Mouse (Mus musculus) stomach, embryonic 15.5 days (tissue): Measurements from ENCODE around the gene Slc8a2. TPM values are rescaled to one million over a fixed set of nuclear protein-coding genes. Genes with fewer than 3 reads are reported as not detected.
A peak's percentile ranks its signal among the peaks of the same experiment; 100 is the strongest.

Source experiments
- ATAC-seq: fragments of 200-750 bp; cut with Nextera tagmentation; 2 replicates; pipeline ENCODE4 v1.8.0; 2017; ENCODE audit warnings: low read depth, moderate number of reproducible peaks, moderate TSS enrichment; ENCODE audit not compliant: insufficient read depth, low FRiP score
- H3K27ac ChIP-seq: fragments of 300-500 bp; sonication (generic); 2 replicates; pipeline ENCODE4 v1.5.1; 2015; ENCODE audit warnings: mild to moderate bottlenecking, inconsistent platforms
- H3K27me3 ChIP-seq: fragments of 300-500 bp; sonication (generic); replicated peaks from 2 replicates; pipeline ENCODE4 v1.6.1; 2015; ENCODE audit warnings: inconsistent platforms
- H3K36me3 ChIP-seq: fragments of 300-500 bp; sonication (generic); 2 replicates; pipeline ENCODE4 v1.6.1; 2015; ENCODE audit warnings: inconsistent platforms
- H3K4me1 ChIP-seq: fragments of 300-500 bp; sonication (generic); 2 replicates; pipeline ENCODE4 v1.6.1; 2015; ENCODE audit warnings: inconsistent platforms
- H3K4me2 ChIP-seq: fragments of 300-500 bp; sonication (generic); 2 replicates; pipeline ENCODE4 v1.6.1; 2015; ENCODE audit warnings: mild to moderate bottlenecking, inconsistent platforms
- H3K4me3 ChIP-seq: fragments of 300-500 bp; sonication (generic); replicated peaks from 2 replicates; pipeline ENCODE4 v1.5.1; 2015; ENCODE audit warnings: inconsistent platforms
- H3K9ac ChIP-seq: fragments of 300-500 bp; sonication (generic); 2 replicates; pipeline ENCODE4 v1.6.1; 2015; ENCODE audit warnings: inconsistent platforms
- H3K9me3 ChIP-seq: fragments of 300-500 bp; sonication (generic); 2 replicates; pipeline ENCODE4 v1.6.1; 2016; ENCODE audit warnings: inconsistent platforms
- WGBS: fragments of 180-500 bp; shearing (Covaris S2); methylation state at CpG from one replicate; pipeline ENCODE4 v1.1.7; 2015; 5-methylcytosine and 5-hydroxymethylcytosine counted together
- polyA plus RNA-seq: library from polyadenylated mRNA; unstranded; fragments of >200 nt; fragmentation: Nextera tagmentation; extraction: Ambion mirVana; gene quantifications from 2 replicates; pipeline ENCODE4 v1.2.1, GENCODE M21; 2015

The Slc8a2 gene
- polyA plus RNA-seq: 0.30 and 0.35 TPM in 2 replicates

DNA sequence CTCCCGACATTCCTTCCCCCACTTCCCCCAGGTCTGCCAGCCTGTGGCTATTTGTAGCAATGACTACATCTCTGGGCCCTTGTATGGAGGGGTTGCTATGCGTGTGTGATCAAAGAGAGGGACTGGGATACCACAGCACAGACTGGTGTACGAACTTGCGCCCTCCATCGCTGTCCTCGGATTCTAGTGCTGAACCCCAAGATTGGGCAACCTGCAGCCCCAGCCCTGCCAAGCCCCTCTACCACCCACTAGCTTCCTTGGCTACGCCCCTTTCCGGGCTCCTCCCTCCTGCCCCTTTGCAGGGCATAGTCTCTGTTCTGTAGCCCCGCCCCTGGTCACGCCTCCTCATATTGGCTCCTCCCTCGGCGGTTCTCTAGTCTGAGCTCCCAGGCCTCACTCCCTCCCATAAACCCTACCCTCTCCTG lies at the start of gene Slc8a2:
Gene Slc8a2 (plus strand): TSS at position 406 of the 425 bp plus-strand sequence.
- 1% methylated on average over 12 of the region's 12 CpGs for WGBS
- H3K4me1 ChIP-seq: peaks cover 24% of the 10 kb centered on the region; the same call in 1 of the 2 replicates
- H3K4me2 ChIP-seq: peak within 1 kb of the TSS; percentile 69
- H3K9ac ChIP-seq: peak within 1 kb of the TSS; percentile 43; the same call in 1 of the 2 replicates
- peak within 1 kb of the TSS; percentile 75 for H3K27ac ChIP-seq
- no peaks in the 10 kb centered on the region for H3K9me3 ChIP-seq
- peak within 1 kb of the TSS; percentile 56 for H3K4me3 ChIP-seq
- H3K36me3 ChIP-seq: no peaks in the 10 kb centered on the region
- H3K27me3 ChIP-seq: no peaks in the 10 kb centered on the region
- peak; percentile 75 for ATAC-seq

DNA sequence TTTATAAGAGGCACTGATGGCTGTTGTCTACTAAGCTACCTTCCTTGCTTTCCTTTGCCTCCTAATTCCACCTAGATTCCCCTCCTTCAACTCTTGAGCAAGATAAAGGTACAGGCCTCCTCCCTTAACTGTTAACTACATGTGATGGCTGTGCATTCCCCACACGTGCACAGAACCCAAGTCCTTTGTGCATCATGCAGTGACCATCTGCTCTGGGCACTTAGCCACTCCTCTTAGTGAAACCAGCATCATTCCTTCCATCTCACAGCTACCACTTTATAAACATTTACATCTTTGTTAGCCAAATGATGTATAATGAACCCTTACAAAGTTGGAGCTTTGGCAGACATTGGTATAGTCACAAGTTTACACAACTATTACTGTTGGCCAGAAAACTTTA lies 49.7 kb upstream of the Slc8a2 start:
- no peaks in the 10 kb centered on the region for H3K36me3 ChIP-seq
- H3K4me3 ChIP-seq: no peak overlapping the region
- ATAC-seq: no peak
- no peak overlapping the region for H3K27ac ChIP-seq
- no peaks in the 10 kb centered on the region for H3K27me3 ChIP-seq
- 52% methylated on average over 1 of the region's 1 CpGs for WGBS
- no peaks in the 10 kb centered on the region for H3K9me3 ChIP-seq
- no peaks in the 10 kb centered on the region for H3K4me1 ChIP-seq
- no peak overlapping the region for H3K9ac ChIP-seq
- no peak overlapping the region for H3K4me2 ChIP-seq

DNA sequence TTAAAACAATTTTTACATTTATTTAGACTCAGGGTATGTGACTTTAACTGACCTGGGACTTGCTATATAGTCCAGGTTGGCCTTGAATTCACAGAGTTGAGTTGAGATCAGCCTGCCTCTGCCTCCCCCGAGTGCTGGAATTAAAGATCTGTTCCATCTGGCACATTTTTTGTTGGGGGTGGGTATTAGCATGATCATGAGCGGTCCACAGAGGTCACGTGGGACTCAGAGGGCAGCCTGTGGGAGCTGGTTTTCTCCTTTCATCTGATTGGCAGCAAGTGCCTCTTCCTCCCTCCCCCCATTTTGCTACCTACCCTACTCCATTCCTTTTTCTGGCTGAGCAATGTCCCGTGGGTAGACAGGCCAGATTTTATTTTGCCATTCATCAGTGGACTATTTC lies 49.0 kb upstream of the Slc8a2 start:
- H3K27me3 ChIP-seq: no peaks in the 10 kb centered on the region
- ATAC-seq: no peak
- 59% methylated on average over 4 of the region's 4 CpGs for WGBS

DNA sequence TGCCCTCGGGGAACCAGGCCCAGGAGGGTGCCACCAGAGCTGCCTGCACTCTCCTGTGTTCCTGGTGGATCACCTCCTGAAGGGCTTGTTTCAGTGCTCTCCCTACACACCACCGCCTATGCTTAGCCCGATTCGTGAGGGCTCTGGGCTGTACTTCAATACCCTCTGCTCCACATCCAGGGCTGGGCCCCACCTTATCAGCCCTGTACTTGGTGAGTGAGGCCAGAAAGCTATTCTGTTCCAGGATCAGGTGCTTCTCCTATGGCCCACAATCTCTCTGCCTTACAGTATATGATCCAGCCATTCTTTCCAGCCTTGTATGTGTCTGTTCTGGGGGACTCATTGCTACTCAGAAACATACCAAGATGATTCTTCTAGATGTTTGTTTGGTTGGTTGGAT lies 46.3 kb upstream of the Slc8a2 start:
- Histone ChIP-seq H3K4me2 (no peak overlapping the region), H3K27ac (no peak overlapping the region), H3K27me3 (no peaks in the 10 kb centered on the region), H3K9me3 (no peaks in the 10 kb centered on the region), H3K4me1 (no peaks in the 10 kb centered on the region), H3K4me3 (no peak overlapping the region), H3K9ac (no peak overlapping the region), H3K36me3 (no peaks in the 10 kb centered on the region)
- WGBS: 62% methylated on average over 4 of the region's 4 CpGs
- ATAC-seq: no peak

More for the DNA sequence above, 49.0 kb upstream of the Slc8a2 start:
- no peak overlapping the region for H3K4me3 ChIP-seq
- no peaks in the 10 kb centered on the region for H3K4me1 ChIP-seq
- H3K36me3 ChIP-seq: no peaks in the 10 kb centered on the region
- no peak overlapping the region for H3K27ac ChIP-seq
- no peaks in the 10 kb centered on the region for H3K9me3 ChIP-seq
- no peak overlapping the region for H3K4me2 ChIP-seq
- no peak overlapping the region for H3K9ac ChIP-seq

DNA sequence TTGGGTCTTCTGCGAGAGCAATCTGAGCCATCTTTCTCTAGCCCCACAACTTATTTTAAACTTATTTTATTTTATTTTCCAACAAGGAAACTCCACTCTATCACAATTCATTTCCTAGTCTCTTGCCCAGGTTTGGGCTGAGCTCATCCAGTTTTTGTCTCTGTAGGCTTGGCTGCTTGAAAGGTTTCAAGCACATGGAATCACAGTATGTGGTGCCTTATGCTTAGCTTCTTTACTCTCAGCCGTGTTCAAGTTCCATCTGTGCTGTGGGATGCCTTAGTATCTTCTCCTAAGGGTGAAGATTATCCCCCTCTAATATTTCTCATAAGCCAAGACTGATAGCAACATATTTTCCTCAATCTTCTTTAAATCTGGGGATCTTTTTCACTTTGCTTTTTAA lies 42.0 kb upstream of the Slc8a2 start:
- 75% methylated on average over 2 of the region's 2 CpGs for WGBS
- H3K4me2 ChIP-seq: no peak overlapping the region

DNA sequence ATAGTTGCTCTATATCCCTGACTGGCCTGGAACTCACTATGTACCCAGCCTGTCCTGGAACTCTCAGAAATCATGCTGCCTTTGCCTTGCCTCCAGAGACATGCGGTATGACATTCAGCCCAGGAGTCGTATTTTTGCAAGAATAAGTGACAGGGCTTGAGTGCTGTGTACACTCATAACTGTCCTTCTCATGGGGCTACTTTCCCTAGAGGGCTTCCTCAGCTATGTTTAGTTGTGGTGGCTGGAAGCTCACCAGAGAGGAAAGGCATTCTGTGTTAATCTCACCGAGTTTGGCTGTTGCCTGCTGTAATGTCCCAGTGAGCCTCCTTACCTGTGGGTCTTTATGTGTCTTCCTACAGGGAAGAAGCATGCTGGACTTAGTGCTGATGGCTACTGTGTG lies 35.0 kb upstream of the Slc8a2 start:
- Histone ChIP-seq H3K4me2 (no peak overlapping the region), H3K27ac (no peak overlapping the region), H3K9me3 (no peaks in the 10 kb centered on the region), H3K27me3 (no peaks in the 10 kb centered on the region), H3K36me3 (no peaks in the 10 kb centered on the region), H3K4me1 (peaks cover 7% of the 10 kb centered on the region), H3K9ac (no peak overlapping the region), H3K4me3 (no peak overlapping the region)
- ATAC-seq: no peak
- WGBS: 66% methylated on average over 3 of the region's 3 CpGs

More for the DNA sequence above, 42.0 kb upstream of the Slc8a2 start:
- ATAC-seq: no peak
- Histone ChIP-seq H3K4me3 (no peak overlapping the region), H3K9ac (no peak overlapping the region), H3K4me1 (no peaks in the 10 kb centered on the region), H3K27ac (no peak overlapping the region), H3K9me3 (no peaks in the 10 kb centered on the region), H3K27me3 (no peaks in the 10 kb centered on the region), H3K36me3 (no peaks in the 10 kb centered on the region)

DNA sequence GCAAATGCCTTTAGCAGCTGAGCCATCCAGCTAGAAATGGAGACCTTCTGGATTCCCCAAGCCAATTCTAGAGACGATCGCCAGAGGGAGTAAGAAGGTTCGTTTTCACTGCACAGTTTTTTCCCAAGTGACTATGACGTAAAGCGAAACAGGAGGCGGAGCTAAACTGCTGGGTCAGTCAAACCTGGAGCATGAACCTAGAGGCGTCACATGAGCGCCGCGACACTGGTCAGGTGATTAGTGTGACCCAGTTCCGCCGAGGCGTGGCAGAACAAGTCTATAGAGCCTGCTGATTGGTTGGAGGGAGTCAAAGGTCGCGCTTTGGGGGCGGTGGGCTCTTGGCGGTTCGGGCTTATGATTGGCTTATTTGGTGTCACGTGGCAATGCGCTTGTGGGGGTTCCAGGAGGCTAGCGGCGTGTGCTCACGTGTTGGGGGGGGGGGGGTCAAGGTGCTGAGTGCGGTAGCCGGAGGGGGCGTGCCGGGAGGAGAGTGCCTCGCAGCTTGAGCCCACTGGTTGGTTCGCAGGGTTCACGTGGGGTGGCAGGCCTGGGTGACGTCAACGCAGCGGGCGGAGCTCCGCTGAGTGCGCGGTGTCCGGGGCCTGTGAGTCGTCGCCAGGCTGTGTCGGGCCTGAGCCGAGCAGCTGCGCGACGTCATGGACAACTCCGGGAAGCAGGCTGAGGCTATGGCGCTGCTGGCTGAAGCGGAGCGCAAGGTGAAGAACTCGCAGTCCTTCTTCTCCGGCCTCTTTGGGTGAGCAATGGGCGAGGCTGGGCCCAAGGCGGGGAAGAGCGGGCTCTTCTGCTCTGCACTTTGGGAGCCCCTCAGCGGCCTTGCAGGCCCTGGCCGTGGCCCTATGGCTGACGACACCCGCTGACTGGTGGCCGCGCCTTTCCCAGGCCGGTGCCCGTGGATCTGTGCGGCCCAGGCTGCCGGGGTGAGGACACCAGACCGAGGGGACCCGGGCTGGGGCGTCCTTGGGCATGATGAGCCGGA lies 31.3 kb upstream of the Slc8a2 start, which contains the start of gene Napa:
Gene Napa (plus strand): TSS at position 438 of the 997 bp plus-strand sequence.
- H3K27ac ChIP-seq: peak within 1 kb of the TSS; percentile 87
- H3K27me3 ChIP-seq: no peaks in the 10 kb centered on the region
- H3K4me1 ChIP-seq: peaks cover 10% of the 10 kb centered on the region
- no peaks in the 10 kb centered on the region for H3K9me3 ChIP-seq
- H3K36me3 ChIP-seq: no peaks in the 10 kb centered on the region
- ATAC-seq: peak; percentile 98
- peak within 1 kb of the TSS; percentile 99 for H3K9ac ChIP-seq
- under 1% methylated on average over 65 of the region's 68 CpGs for WGBS
- peak within 1 kb of the TSS; percentile 83 for H3K4me3 ChIP-seq
- H3K4me2 ChIP-seq: peak within 1 kb of the TSS; percentile 72

DNA sequence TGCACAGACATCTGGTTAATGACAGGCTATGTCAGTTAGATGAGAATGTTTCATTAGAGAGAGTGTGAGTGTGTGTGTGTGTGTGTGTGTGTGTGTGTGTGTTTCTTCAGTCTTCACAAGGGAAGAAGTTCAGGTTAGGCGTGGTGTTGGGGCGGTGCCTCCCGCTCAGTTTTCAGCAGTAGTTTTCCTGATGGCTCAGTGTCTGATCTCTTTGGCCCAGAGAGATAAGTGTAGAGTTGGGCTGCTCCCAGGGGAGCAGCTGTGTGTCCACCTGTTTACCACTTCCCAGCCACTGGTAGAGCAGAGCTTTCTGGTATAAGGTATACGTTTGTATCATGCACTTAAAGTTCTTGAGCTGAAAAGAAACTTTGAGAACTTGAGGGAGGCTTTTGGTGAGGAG lies 29.7 kb upstream of the Slc8a2 start:
- 71% methylated on average over 4 of the region's 4 CpGs for WGBS
- H3K4me2 ChIP-seq: peak overlapping the region; percentile 72
- no peak overlapping the region for H3K27ac ChIP-seq
- ATAC-seq: no peak
- H3K9me3 ChIP-seq: no peaks in the 10 kb centered on the region
- 0 out of 2 replicates have a peak overlapping the region, but pooled peaks have one; percentile 99 for H3K9ac ChIP-seq
- H3K4me1 ChIP-seq: peaks cover 10% of the 10 kb centered on the region
- no peaks in the 10 kb centered on the region for H3K36me3 ChIP-seq
- no peaks in the 10 kb centered on the region for H3K27me3 ChIP-seq
- peak overlapping the region; percentile 83; the same call in 1 of the 2 replicates for H3K4me3 ChIP-seq

DNA sequence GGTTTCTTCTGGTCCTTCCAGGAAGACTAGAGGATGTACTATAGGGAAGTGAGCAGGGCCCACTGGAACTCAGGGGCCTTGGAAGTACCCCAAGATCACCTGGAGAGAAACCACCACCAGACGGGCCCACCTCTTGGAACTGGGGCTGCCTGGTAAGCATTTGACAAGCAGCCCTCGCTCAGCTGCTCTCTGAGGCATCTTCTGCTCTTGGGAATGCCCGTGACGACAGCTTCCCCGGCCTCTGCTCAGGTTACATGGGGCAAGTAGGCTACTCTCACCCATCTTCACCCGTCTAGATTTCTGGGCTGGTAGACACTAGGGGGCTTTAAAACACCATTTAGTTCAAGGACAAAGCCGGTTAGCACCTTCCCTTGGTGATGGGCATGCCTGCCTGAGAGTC lies 28.5 kb upstream of the Slc8a2 start:
- Histone ChIP-seq H3K9ac (no peak overlapping the region), H3K9me3 (no peaks in the 10 kb centered on the region), H3K36me3 (0 out of 2 replicates have a peak, but pooled peaks cover 7% of the 10 kb centered on the region), H3K27me3 (no peaks in the 10 kb centered on the region), H3K4me1 (peaks cover 10% of the 10 kb centered on the region), H3K4me3 (no peak overlapping the region), H3K4me2 (no peak overlapping the region), H3K27ac (no peak overlapping the region)
- 74% methylated on average over 7 of the region's 7 CpGs for WGBS
- ATAC-seq: no peak

DNA sequence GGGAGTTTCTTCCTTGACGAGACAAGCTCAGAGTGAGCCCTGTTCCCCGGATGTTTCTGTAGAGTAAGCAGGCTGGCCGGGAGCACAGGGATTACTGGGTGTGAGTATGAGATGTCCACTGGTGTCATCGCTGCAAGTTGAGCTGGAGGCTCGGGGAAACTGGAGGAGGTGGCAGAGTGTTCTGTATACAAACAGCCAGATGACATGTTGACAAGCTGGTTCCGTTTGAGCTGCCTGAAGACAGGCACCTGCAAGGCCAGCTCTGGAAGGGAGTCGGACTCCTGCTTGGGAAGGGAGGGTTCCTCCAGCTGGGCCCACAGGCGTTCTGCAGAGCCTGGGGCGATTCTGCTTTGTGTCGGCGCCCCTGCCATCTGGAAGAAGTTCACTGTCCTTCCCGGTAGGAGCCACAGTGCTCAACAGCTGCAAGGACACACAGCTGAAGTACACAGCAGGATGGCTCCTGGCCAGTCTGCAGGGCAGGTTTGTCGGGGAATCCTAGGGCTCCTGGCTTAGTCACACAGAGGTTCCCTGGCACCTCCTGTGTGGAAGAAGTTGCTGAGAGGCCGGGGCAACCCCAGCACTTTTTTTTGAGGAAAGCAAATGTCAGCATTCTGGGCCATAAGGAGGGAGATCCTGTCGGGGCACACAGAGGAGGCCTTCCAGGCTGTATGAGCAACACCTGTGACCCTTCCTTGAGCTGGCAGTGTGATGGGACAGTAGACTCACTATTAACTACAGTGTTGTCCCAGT lies 27.7 kb upstream of the Slc8a2 start:
- WGBS: 73% methylated on average over 15 of the region's 15 CpGs
- H3K9ac ChIP-seq: no peak overlapping the region

DNA sequence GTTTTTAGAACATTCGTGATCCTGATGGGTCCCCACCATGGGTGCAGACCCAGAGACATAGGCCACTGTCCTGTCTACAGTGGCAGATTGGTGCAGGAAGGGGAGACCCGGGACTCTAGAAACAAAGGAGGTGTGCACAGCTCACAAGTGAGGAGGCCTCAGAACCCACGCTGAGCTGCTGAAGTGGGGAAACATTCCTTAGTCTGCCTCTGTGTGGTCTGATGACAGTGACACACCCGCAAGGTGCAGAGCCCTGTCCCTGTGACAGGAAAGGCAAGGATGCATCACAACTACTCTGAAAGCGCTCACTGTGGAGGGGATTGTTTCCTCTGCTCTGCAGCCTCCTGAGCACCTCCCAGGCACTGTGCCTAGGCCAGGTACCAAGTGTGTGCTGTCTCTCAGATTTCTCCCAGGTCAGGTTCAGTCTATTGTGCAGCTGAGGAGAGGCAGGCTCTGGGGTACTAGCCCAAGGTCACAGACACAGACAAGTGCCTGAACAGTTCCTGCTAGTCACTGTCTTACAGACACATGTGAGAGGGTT lies 26.9 kb upstream of the Slc8a2 start:
- H3K9ac ChIP-seq: no peak overlapping the region
- peaks cover 8% of the 10 kb centered on the region for H3K4me1 ChIP-seq
- no peak overlapping the region for H3K4me3 ChIP-seq
- H3K36me3 ChIP-seq: peaks cover 15% of the 10 kb centered on the region
- no peaks in the 10 kb centered on the region for H3K27me3 ChIP-seq
- 88% methylated on average over 5 of the region's 5 CpGs for WGBS
- H3K4me2 ChIP-seq: no peak overlapping the region
- no peak for ATAC-seq
- no peaks in the 10 kb centered on the region for H3K9me3 ChIP-seq
- H3K27ac ChIP-seq: no peak overlapping the region

More for the DNA sequence above, 27.7 kb upstream of the Slc8a2 start:
- H3K27ac ChIP-seq: no peak overlapping the region
- ATAC-seq: no peak
- no peak overlapping the region for H3K4me2 ChIP-seq
- H3K27me3 ChIP-seq: no peaks in the 10 kb centered on the region
- H3K9me3 ChIP-seq: no peaks in the 10 kb centered on the region
- H3K4me1 ChIP-seq: peaks cover 10% of the 10 kb centered on the region
- H3K4me3 ChIP-seq: no peak overlapping the region
- H3K36me3 ChIP-seq: 0 out of 2 replicates have a peak, but pooled peaks cover 7% of the 10 kb centered on the region
